Mouse (Mus musculus): ENCODE data around the gene Gfy. TPM values are rescaled to one million over a fixed set of nuclear protein-coding genes. Genes with fewer than 3 reads are reported as not detected.
"Not testable (repeated sequence)": the region's sequence is repeated elsewhere in the genome, so short reads cannot be mapped to it uniquely, and the experiment has no call there.

The Gfy gene
- polyA plus RNA-seq, 1 experiment from 2014 or later: not detected

DNA sequence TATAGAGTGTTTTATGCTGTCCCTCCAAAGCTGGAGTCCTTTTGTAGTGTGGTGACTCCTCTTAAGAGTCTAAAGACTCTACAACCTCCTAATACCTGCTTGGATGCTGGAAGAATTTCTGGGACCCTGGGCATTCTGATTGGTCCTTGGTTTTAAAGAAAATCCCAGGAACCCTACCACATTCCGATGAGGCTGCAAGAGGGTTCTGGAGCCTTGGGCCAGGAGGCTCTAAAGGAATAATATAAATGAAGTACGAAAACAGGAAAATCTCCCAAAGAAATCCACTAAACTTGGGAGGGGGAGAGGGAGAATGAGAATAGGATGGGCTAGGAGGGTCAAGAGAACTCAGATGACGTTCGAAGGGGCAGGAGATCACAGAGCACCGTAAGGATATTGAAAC lies 25.8 kb downstream of the Gfy start:
- peaks cover 18% of the 10 kb centered on the region for H3K36me3 ChIP-seq
- whole genome bisulfite sequencing: 1% methylated on average over 5 of the region's 5 CpGs
- H3K27me3 ChIP-seq: no peaks in the 10 kb centered on the region
- peak overlapping the region; percentile 84 for H3K9ac ChIP-seq
- H3K4me3 ChIP-seq: peak overlapping the region; percentile 64
- H3K27ac ChIP-seq: peak overlapping the region; percentile 95
- peaks cover 35% of the 10 kb centered on the region for H3K4me1 ChIP-seq
- ATAC-seq (ENCODE audit: low FRiP score, low read depth): no peak
- H3K4me2 ChIP-seq (replicated peaks): peak overlapping the region; percentile 80
- no peaks in the 10 kb centered on the region for H3K9me3 ChIP-seq

DNA sequence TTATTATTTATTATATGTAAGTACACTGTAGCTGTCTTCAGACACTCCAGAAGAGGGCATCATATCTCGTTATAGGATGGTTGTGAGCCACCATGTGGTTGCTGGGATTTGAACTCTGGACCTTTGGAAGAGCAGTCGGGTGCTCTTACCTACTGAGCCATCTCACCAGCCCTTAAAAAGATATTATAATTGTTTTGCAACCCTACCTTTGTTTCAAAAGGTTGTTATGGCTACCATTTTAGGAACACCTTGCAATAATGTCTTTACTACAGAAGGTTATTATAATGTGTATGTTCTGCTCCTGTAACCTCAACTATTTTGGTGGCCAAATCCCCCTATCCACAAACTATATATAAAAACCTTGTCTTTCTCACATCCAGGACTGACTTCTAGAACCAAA lies 26.3 kb downstream of the Gfy start:
- H3K4me2 ChIP-seq (replicated peaks): peak overlapping the region; percentile 80
- not testable (repeated sequence) for H3K27me3 ChIP-seq; ATAC-seq (ENCODE audit: low FRiP score, low read depth); H3K27ac ChIP-seq; H3K9me3 ChIP-seq; H3K9ac ChIP-seq
- peaks cover 35% of the 10 kb centered on the region for H3K4me1 ChIP-seq
- WGBS: 88% methylated on average over 2 of the region's 2 CpGs
- peak overlapping the region; percentile 64; the same call in 1 of the 2 replicates for H3K4me3 ChIP-seq
- H3K36me3 ChIP-seq: peaks cover 18% of the 10 kb centered on the region

DNA sequence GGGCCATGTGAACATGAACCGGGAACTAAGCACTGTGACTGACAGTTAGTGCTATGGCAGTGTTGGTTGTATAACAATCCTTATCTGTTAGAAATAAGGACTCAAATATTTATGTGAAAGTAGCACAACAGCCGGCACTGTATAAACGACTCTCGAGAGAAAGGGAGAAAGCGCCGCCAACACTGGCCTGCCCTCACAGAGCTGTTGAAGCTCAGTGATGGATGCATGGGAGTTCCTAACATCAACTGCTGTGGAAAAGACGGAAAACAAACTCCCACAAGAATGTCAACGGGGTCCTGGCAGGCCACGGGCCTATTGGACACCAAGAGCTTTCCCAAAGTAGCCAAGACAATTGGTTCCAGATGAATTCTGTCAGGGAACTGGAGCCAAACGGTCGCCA lies 28.1 kb downstream of the Gfy start:
- H3K4me3 ChIP-seq: no peak overlapping the region
- no peaks in the 10 kb centered on the region for H3K9me3 ChIP-seq
- peaks cover 26% of the 10 kb centered on the region for H3K36me3 ChIP-seq
- H3K4me2 ChIP-seq (replicated peaks): no peak overlapping the region; the same call in 1 of the 2 replicates
- H3K4me1 ChIP-seq: peaks cover 35% of the 10 kb centered on the region
- no peak for ATAC-seq (ENCODE audit: low FRiP score, low read depth)
- WGBS: 31% methylated on average over 11 of the region's 11 CpGs
- H3K27ac ChIP-seq: no peak overlapping the region; the same call in 1 of the 2 replicates
- H3K27me3 ChIP-seq: no peaks in the 10 kb centered on the region
- H3K9ac ChIP-seq: 0 out of 2 replicates have a peak overlapping the region, but pooled peaks have one; percentile 25

DNA sequence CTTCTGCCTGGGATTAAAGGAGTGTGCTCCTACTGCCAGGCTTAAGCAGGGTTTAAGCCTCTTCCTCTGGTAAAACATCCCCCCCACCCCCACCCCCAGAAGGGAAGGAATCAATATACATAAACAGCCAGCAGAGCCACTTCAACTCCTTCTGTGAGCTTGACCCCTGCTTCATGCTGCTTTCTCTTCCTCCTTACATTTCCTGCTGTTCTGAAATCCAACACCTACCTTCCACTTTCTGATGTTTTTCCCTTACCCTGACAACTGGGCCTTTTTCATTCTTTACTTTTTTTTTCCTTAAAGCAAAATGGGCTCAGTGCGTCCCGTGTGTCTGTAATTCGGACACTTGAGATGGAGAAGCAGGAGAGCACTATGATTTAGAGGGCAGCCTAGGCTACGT lies 29.0 kb downstream of the Gfy start:
- H3K9me3 ChIP-seq: no peaks in the 10 kb centered on the region
- H3K36me3 ChIP-seq: peaks cover 35% of the 10 kb centered on the region
- WGBS: 43% methylated on average over 4 of the region's 4 CpGs
- no peak overlapping the region for H3K27ac ChIP-seq
- peak overlapping the region; percentile 31; the same call in 1 of the 2 replicates for H3K9ac ChIP-seq
- no peak overlapping the region for H3K4me3 ChIP-seq
- ATAC-seq (ENCODE audit: low FRiP score, low read depth): no peak
- no peaks in the 10 kb centered on the region for H3K27me3 ChIP-seq
- no peak overlapping the region for H3K4me2 ChIP-seq (replicated peaks)
- H3K4me1 ChIP-seq: peaks cover 32% of the 10 kb centered on the region

DNA sequence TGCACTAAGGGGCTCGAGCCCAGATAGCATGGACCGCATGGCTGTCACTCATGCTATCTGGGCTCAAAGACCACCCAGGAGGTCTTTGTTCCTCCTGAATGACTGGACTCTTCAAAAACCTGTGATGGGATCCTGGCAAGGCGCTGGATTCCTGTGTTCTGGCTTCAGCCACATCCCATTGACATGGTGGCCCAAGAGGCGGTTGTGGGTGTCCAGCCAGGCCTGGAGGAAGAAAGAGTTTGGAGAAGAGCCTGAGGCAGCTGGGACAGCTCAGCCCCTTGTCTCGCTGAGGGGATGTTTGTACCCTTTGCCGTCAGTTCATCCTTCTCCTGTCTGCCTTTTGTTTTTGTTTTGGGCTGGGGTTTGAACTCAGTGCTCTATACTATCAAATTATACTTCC lies 29.8 kb downstream of the Gfy start:
- H3K27ac ChIP-seq: no peak overlapping the region
- no peak overlapping the region for H3K4me3 ChIP-seq
- peaks cover 26% of the 10 kb centered on the region for H3K4me1 ChIP-seq
- peak overlapping the region; percentile 8; the same call in 1 of the 2 replicates for H3K9ac ChIP-seq
- H3K9me3 ChIP-seq: no peaks in the 10 kb centered on the region
- peaks cover 43% of the 10 kb centered on the region for H3K36me3 ChIP-seq
- no peak for ATAC-seq (ENCODE audit: low FRiP score, low read depth)
- H3K27me3 ChIP-seq: no peaks in the 10 kb centered on the region
- no peak overlapping the region for H3K4me2 ChIP-seq (replicated peaks)
- WGBS: 72% methylated on average over 6 of the region's 6 CpGs

DNA sequence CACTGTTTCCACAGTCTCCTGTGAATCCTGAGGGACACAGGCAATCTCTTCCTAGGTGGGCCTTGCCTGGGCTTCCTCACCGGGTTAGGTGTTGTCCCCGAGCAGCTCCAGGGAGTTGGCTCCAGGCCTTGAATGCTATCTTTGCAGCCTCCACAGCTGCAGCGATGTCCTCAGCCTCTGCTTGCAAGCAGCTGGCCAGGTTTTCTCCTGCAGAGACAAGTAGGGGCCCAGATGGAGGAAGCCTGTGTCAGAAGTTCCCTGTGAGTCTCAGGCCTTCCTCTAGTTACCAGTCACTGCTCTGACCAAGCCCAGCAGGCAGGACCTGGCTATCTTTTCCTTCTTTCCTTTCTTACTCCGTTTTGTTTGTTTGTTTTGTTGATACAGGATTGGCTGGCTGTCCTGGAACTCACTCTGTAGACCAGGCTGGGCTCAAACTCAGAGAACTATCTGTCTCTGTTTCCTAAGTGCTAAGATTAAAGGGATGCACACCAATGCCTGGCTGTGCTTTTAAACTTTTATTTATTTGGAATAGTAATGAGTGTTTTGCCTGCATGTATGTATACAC lies 30.8 kb downstream of the Gfy start:
- no peak for ATAC-seq (ENCODE audit: low FRiP score, low read depth)
- peaks cover 52% of the 10 kb centered on the region for H3K36me3 ChIP-seq
- H3K4me1 ChIP-seq: peaks cover 25% of the 10 kb centered on the region
- H3K27ac ChIP-seq: no peak overlapping the region
- H3K27me3 ChIP-seq: no peaks in the 10 kb centered on the region
- no peak overlapping the region for H3K9ac ChIP-seq
- WGBS: 66% methylated on average over 4 of the region's 4 CpGs
- no peak overlapping the region for H3K4me3 ChIP-seq
- no peaks in the 10 kb centered on the region for H3K9me3 ChIP-seq
- no peak overlapping the region for H3K4me2 ChIP-seq (replicated peaks)

DNA sequence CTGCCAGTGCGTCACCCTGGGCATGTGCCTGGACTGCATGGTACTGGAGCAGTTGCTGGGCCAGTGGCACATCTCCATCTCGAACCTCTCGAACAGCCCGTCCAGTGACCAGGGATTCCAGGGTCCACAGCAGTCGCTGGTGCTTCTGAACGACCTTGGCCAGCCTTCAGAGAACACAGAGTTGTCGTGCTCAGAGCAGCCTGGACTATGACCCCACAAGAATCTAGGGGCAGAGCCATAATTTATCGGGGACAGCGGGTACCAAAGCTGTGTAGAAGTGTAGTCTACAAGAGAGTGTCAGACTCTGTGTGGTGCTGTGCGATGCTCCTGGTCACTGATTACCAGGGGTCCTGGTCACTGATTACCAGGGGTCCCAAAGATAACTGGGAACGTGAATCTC lies 31.5 kb downstream of the Gfy start:
- Histone ChIP-seq H3K36me3 (peaks cover 60% of the 10 kb centered on the region), H3K9ac (no peak overlapping the region), H3K9me3 (no peaks in the 10 kb centered on the region), H3K27ac (no peak overlapping the region), H3K27me3 (no peaks in the 10 kb centered on the region), H3K4me2 (replicated peaks) (no peak overlapping the region), H3K4me3 (no peak overlapping the region), H3K4me1 (peaks cover 20% of the 10 kb centered on the region)
- no peak for ATAC-seq (ENCODE audit: low FRiP score, low read depth)
- WGBS: 88% methylated on average over 11 of the region's 11 CpGs

DNA sequence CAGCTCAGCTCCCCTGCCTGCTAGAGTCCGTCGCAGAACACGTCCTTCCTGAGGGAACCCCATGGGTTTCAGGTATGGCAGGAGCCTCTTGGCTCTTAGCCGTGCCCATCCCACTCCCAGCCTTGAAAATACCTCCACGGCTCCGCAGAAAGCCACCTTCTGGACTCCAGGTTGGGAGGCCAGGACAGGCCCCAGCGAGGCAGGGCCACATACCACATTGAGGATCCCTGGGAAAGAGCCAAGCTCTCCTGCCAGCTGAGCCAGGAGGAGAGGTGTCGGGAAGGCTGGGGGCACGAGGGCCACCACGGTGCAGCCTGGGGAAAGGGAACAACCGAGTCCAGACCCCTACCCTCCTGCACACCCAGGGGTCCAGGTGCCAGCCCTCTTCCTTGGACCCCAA lies 32.1 kb downstream of the Gfy start:
- H3K4me2 ChIP-seq (replicated peaks): no peak overlapping the region
- no peak overlapping the region for H3K4me3 ChIP-seq
- H3K9ac ChIP-seq: no peak overlapping the region
- WGBS: 94% methylated on average over 11 of the region's 11 CpGs
- no peaks in the 10 kb centered on the region for H3K9me3 ChIP-seq
- no peaks in the 10 kb centered on the region for H3K27me3 ChIP-seq
- H3K4me1 ChIP-seq: peaks cover 20% of the 10 kb centered on the region
- no peak for ATAC-seq (ENCODE audit: low FRiP score, low read depth)
- no peak overlapping the region for H3K27ac ChIP-seq
- peaks cover 66% of the 10 kb centered on the region for H3K36me3 ChIP-seq

DNA sequence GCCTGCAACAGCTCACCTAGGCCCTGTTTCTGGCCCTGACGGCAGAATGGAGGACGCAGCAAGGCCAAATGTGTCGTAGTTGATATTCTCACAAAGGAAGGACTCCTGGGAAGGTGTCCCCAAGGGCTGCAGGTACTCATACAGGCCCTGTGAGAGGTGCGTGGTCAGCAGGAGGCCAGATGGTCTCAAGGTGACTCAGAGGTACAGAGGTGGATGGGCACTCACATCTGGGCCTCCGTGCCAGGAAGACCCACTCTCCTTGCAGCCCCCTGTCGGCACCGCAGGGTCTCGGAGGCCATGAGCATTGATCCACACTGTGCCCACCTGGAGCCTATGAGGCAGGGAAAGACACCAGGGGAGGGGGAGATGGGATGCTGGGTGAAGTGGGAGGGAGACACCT lies 33.9 kb downstream of the Gfy start:
- Histone ChIP-seq H3K4me1 (peaks cover 4% of the 10 kb centered on the region; the same call in 1 of the 2 replicates), H3K9ac (no peak overlapping the region), H3K4me3 (no peak overlapping the region), H3K9me3 (no peaks in the 10 kb centered on the region), H3K36me3 (peaks cover 76% of the 10 kb centered on the region), H3K4me2 (replicated peaks) (no peak overlapping the region), H3K27me3 (no peaks in the 10 kb centered on the region), H3K27ac (no peak overlapping the region)
- ATAC-seq (ENCODE audit: low FRiP score, low read depth): no peak
- 93% methylated on average over 8 of the region's 8 CpGs for WGBS

DNA sequence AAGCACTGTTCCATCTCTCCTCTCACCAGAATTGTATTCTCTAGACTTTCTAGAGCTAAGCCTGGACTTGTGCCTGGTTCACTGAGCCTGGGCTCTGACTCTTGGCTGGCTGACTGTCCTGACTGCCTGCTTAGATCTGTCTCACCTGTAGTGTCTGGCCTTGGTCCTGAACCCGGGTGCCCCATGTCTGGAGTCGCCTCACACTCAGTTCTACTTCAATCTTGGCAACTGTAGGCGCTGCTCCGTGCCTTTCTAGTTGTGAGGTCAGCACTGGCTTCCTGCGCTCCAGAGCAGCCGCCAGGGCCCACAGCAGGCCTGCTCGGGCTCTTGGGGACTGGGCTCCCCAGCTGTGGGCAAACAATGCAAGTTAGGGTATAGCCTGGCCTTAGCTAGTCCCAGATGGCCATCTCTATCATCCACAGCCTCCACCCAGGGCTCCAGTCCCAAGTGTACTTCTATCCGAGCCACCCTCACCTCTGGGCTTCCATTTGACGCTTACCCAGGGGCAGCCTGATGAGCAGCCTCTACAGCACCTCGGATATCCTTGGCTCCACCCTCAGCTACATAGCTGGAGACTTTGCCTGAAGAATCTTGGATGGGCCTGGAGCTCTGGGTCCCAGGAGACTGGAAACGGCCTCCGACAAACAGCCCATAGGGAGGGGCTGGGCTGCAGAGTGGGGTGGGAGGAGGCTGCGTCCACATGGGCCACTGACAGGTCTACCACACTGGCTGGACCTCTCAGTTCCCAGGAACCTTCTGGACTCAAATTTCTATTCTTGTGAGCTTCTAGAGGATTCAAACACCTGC lies 34.8 kb downstream of the Gfy start:
- peaks cover 76% of the 10 kb centered on the region for H3K36me3 ChIP-seq
- no peak for ATAC-seq (ENCODE audit: low FRiP score, low read depth)
- no peak overlapping the region for H3K4me3 ChIP-seq

DNA sequence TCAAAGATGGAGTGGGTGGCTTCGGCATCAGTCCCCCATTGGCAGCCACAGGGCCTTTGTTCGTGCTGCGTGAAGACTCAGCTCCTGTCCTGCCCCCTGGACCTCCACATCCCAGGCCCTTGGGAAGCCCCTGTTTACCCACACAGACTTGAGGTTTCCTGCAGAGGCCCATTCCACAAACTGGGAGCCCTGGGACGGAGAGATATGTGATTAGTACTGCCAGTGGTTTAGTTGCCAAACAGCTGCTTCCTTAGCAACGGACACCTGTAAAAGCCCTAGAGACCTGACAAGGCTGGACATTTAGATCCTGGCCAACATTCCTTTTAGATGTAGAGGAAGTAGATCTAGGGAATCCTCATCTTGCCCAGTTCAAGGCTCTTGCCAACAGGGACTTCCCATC lies 37.5 kb downstream of the Gfy start:
- ATAC-seq (ENCODE audit: low FRiP score, low read depth): no peak
- Histone ChIP-seq H3K9me3 (no peaks in the 10 kb centered on the region), H3K9ac (no peak overlapping the region), H3K27me3 (peaks cover 9% of the 10 kb centered on the region), H3K4me2 (replicated peaks) (no peak overlapping the region), H3K27ac (no peak overlapping the region), H3K36me3 (peaks cover 57% of the 10 kb centered on the region), H3K4me1 (no peaks in the 10 kb centered on the region), H3K4me3 (no peak overlapping the region)
- WGBS: 90% methylated on average over 5 of the region's 5 CpGs

More for the DNA sequence above, 34.8 kb downstream of the Gfy start:
- Histone ChIP-seq H3K27me3 (no peaks in the 10 kb centered on the region), H3K9ac (0 out of 2 replicates have a peak overlapping the region, but pooled peaks have one; percentile 35), H3K4me1 (no peaks in the 10 kb centered on the region), H3K4me2 (replicated peaks) (no peak overlapping the region), H3K27ac (no peak overlapping the region), H3K9me3 (no peaks in the 10 kb centered on the region)
- WGBS: 90% methylated on average over 13 of the region's 13 CpGs

DNA sequence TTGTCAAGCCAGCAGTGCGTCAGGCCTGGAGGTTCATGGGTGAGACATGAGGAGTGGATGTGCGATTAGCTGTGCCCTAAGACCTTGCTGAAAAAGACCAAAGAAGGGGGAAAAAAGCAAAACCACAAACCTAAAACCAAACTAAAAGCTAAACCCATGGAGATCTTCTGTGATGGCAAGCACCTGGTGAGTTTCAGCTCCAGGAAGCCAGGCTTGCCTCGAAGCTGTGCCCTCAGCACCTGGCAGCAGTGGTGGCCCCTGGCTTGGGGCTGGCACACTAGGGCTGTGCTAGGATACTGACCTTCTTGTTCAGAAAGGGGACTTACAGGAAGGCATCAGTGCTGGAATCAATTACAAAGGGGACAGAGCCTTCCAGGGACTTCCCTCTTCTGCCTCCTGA lies 38.0 kb downstream of the Gfy start:
- Histone ChIP-seq H3K4me1 (no peaks in the 10 kb centered on the region), H3K9ac (no peak overlapping the region), H3K27ac (no peak overlapping the region), H3K4me3 (no peak overlapping the region), H3K4me2 (replicated peaks) (no peak overlapping the region), H3K27me3 (peaks cover 13% of the 10 kb centered on the region), H3K9me3 (no peaks in the 10 kb centered on the region), H3K36me3 (peaks cover 51% of the 10 kb centered on the region)
- ATAC-seq (ENCODE audit: low FRiP score, low read depth): no peak
- 86% methylated on average over 3 of the region's 3 CpGs for WGBS
